In the genomic region with DNA sequence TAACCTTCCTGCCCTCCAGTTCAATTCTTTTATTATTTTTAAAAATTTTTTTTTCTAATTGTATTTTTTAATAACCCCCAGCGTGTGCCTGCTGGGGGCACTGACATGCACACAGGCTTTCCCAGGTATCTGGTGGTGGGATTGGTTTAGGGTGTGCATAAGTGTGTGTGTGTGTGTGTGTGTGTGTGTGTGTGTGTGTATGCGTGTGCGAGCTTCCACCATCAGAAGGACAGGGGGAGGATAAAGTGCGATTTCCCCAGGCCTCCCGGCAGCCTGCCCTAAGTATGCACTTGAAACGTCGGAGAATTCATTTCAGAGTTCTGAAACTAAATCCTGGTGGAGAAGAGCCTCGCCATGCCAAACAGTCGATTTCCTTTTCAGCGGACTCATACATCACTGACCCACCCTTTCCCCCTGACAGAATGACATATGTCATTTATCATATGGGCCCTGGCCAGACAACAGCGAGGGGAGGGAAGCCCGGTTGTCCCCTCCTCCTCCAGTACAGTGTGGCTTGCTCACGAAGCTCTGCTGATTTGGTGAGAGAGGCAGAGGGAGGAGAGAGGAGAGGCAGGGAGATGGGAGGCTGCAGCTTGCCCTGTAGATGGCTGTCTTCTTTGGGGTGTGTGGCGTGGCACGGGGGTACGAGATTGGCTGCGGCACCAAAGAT, we compare ENCODE assay signal across 8 mouse cellular contexts. TPM values are rescaled to one million over a fixed set of nuclear protein-coding genes. Genes with fewer than 3 reads are reported as not detected.
DNase-seq lines count a peak whose midpoint lies in the region; ATAC-seq and TF ChIP-seq lines count a peak whose summit lies in the region.

No protein-coding gene starts in this region.

- H3K27me3 ChIP-seq in heart, embryonic 10.5 days (ENCODE audit: insufficient read depth, poor library complexity, severe bottlenecking): peaks cover 4% of the 10 kb centered on the region; the same call in 1 of the 2 replicates
- peaks cover 3% of the 10 kb centered on the region for H3K27me3 ChIP-seq in embryonic facial prominence, embryonic 10.5 days (replicated peaks; ENCODE audit: low read depth, poor library complexity, severe bottlenecking)
- no peaks in the 10 kb centered on the region for H3K27me3 ChIP-seq in intestine, postnatal 0 days (replicated peaks; ENCODE audit: control insufficient read depth, insufficient read depth, low read length)
- H3K27me3 ChIP-seq in midbrain, embryonic 12.5 days: 0 out of 2 replicates have a peak, but pooled peaks cover 3% of the 10 kb centered on the region

- peak; percentile 47; the same call in 1 of the 2 replicates for ATAC-seq in intestine, postnatal 0 days
- ATAC-seq in midbrain, embryonic 12.5 days (ENCODE audit: low FRiP score, low read depth): 0 out of 2 replicates have a peak, but pooled peaks have one; percentile 47

- H3K27ac ChIP-seq in heart, embryonic 10.5 days: peak overlapping the region; percentile 29; the same call in 1 of the 2 replicates
- H3K27ac ChIP-seq in embryonic facial prominence, embryonic 10.5 days (replicated peaks): peak overlapping the region; percentile 54
- no peak overlapping the region for H3K27ac ChIP-seq in intestine, postnatal 0 days (ENCODE audit: low read depth, low read length)
- peak overlapping the region; percentile 61 for H3K27ac ChIP-seq in midbrain, embryonic 12.5 days (replicated peaks)

- peaks cover 29% of the 10 kb centered on the region for H3K4me1 ChIP-seq in heart, embryonic 10.5 days
- peaks cover 58% of the 10 kb centered on the region for H3K4me1 ChIP-seq in embryonic facial prominence, embryonic 10.5 days
- no peaks in the 10 kb centered on the region for H3K4me1 ChIP-seq in intestine, postnatal 0 days (replicated peaks; ENCODE audit: control insufficient read depth, insufficient read depth, low read length)
- H3K4me1 ChIP-seq in midbrain, embryonic 12.5 days: peaks cover 57% of the 10 kb centered on the region

- no peak for DNase-seq in heart, embryonic 10.5 days (ENCODE audit: low spot score)
- DNase-seq in heart, postnatal 4 days: no peak
- no peak for DNase-seq in embryonic facial prominence, embryonic 10.5 days (ENCODE audit: low spot score)
- no peak for DNase-seq in yolk sac, embryonic 10.5 days (ENCODE audit: low spot score)
- no peak for DNase-seq in natural killer cell, adult 2 months (ENCODE audit: low spot score in 2 of 2)
- no peak for DNase-seq in right cerebral cortex, adult 2 months (ENCODE audit: low spot score in 2 of 2)

- peak overlapping the region; percentile 51 for H3K4me2 ChIP-seq in intestine, postnatal 0 days (replicated peaks; ENCODE audit: low read depth)
- H3K4me2 ChIP-seq in midbrain, embryonic 12.5 days (replicated peaks): 0 out of 2 replicates have a peak overlapping the region, but pooled peaks have one; percentile 17

- H3K4me3 ChIP-seq in heart, embryonic 10.5 days: peak overlapping the region; percentile 4
- peak overlapping the region; percentile 21; the same call in 1 of the 2 replicates for H3K4me3 ChIP-seq in embryonic facial prominence, embryonic 10.5 days
- H3K4me3 ChIP-seq in intestine, postnatal 0 days (ENCODE audit: low read depth, low read length): peak overlapping the region; percentile 19; the same call in 1 of the 2 replicates
- H3K4me3 ChIP-seq in midbrain, embryonic 12.5 days: no peak overlapping the region

- no peak for TF ChIP-seq CTCF in intestine, postnatal 0 days (IDR thresholded peaks at IDR 0.05; ENCODE audit: low read depth)

- H3K9me3 ChIP-seq in heart, embryonic 10.5 days: no peaks in the 10 kb centered on the region
- no peaks in the 10 kb centered on the region for H3K9me3 ChIP-seq in embryonic facial prominence, embryonic 10.5 days
- no peaks in the 10 kb centered on the region for H3K9me3 ChIP-seq in intestine, postnatal 0 days (ENCODE audit: control insufficient read depth)
- no peaks in the 10 kb centered on the region for H3K9me3 ChIP-seq in midbrain, embryonic 12.5 days

- no peak overlapping the region for H3K9ac ChIP-seq in intestine, postnatal 0 days (ENCODE audit: low read depth, low read length)
- no peak overlapping the region for H3K9ac ChIP-seq in midbrain, embryonic 12.5 days (replicated peaks)

- H3K36me3 ChIP-seq in heart, embryonic 10.5 days: no peaks in the 10 kb centered on the region
- H3K36me3 ChIP-seq in embryonic facial prominence, embryonic 10.5 days (replicated peaks): no peaks in the 10 kb centered on the region
- no peaks in the 10 kb centered on the region for H3K36me3 ChIP-seq in intestine, postnatal 0 days (ENCODE audit: control insufficient read depth, insufficient read depth)
- H3K36me3 ChIP-seq in midbrain, embryonic 12.5 days: no peaks in the 10 kb centered on the region

- WGBS in heart, embryonic 10.5 days: 36% methylated on average over 17 of the region's 17 CpGs
- WGBS in embryonic facial prominence, embryonic 10.5 days: 59% methylated on average over 17 of the region's 17 CpGs
- 14% methylated on average over 17 of the region's 17 CpGs for WGBS in intestine, postnatal 0 days
- 63% methylated on average over 17 of the region's 17 CpGs for WGBS in midbrain, embryonic 12.5 days

RNA-seq across cellular contexts. Expression of gene Tshz3, which starts 9.9 kb away (rescaled TPM):
- polyA plus RNA-seq in heart, embryonic 10.5 days (2016; fragmentation: Nextera tagmentation; extraction: Ambion mirVana): 1.8 and 5.5 TPM in 2 replicates
- 1 to 10 TPM; 5.5 to 6.1 TPM for total RNA-seq in heart, postnatal 4 days (2021)
- 4.0 and 5.0 TPM in 2 replicates for polyA plus RNA-seq in embryonic facial prominence, embryonic 10.5 days (2016; fragmentation: Nextera tagmentation; extraction: Ambion mirVana)
- 2.2 and 3.4 TPM in 2 replicates for polyA plus RNA-seq in intestine, postnatal 0 days (2015; fragmentation: Nextera tagmentation; extraction: Ambion mirVana)
- polyA plus RNA-seq in midbrain, embryonic 12.5 days (2016; fragmentation: Nextera tagmentation; extraction: Ambion mirVana): 4.9 and 5.6 TPM in 2 replicates
